Comparison of ENCODE assay signal across 1 mouse cellular context in genomic region chr9:65208293-65209179, GRCm38 (mm10).
TF ChIP-seq lines count a peak whose summit lies in the region.

No protein-coding gene starts in this region.

TF ChIP-seq in MEL, 35 proteins besides CTCF, POLR2A, EP300 and RAD21 (continued from another document):
- TF ChIP-seq MAFK (IDR thresholded peaks at IDR 0.05; ENCODE audit: borderline replicate concordance, low read depth, low read length) (0 out of 2 replicates have a peak, but pooled peaks have one; percentile 6), TCF12 (IDR thresholded peaks at IDR 0.05; ENCODE audit: low read depth, low read length) (peak; percentile 77), UBTF (IDR thresholded peaks at IDR 0.05; ENCODE audit: borderline replicate concordance, insufficient read depth, low read depth, low read length) (0 out of 2 replicates have a peak, but pooled peaks have one; percentile 61), E2F4 (IDR thresholded peaks at IDR 0.05; ENCODE audit: borderline replicate concordance, low read depth, low read length) (no peak), NRF1 (IDR thresholded peaks at IDR 0.05; ENCODE audit: insufficient read depth, low read depth, low read length, poor library complexity, severe bottlenecking) (no peak), CHD2 (IDR thresholded peaks at IDR 0.05; ENCODE audit: low read length) (no peak), GATA1 (IDR thresholded peaks at IDR 0.05; ENCODE audit: low read depth, low read length) (peak; percentile 75), ZC3H11A (IDR thresholded peaks at IDR 0.05; ENCODE audit: low read depth, low read length) (no peak), SIN3A (IDR thresholded peaks at IDR 0.05; ENCODE audit: low read length) (peak; percentile 71), RCOR1 (IDR thresholded peaks at IDR 0.05; ENCODE audit: low read depth, low read length) (0 out of 2 replicates have a peak, but pooled peaks have one; percentile 40), TBP (IDR thresholded peaks at IDR 0.05; ENCODE audit: low read depth, low read length) (peak; percentile 99), MXI1 (IDR thresholded peaks at IDR 0.05; ENCODE audit: low read depth, low read length) (peak; percentile 92), GABPA (IDR thresholded peaks at IDR 0.05; ENCODE audit: low read depth, low read length) (no peak), ZMIZ1 (IDR thresholded peaks at IDR 0.05; ENCODE audit: low read depth, low read length) (peak; percentile 99), KAT2A (conservative IDR thresholded peaks at IDR 0.05; ENCODE audit: low read depth, low read length) (0 out of 2 replicates have a peak, but pooled peaks have one; percentile 40), ETS1 (IDR thresholded peaks at IDR 0.05; ENCODE audit: low read depth, low read length) (peak; percentile 64), MAZ (IDR thresholded peaks at IDR 0.05; ENCODE audit: low read depth, low read length) (peak; percentile 89), JUND (IDR thresholded peaks at IDR 0.05; ENCODE audit: low read depth, low read length) (no peak), CHD1 (IDR thresholded peaks at IDR 0.05; ENCODE audit: low read depth, low read length) (peak; percentile 11), HCFC1 (IDR thresholded peaks at IDR 0.05; ENCODE audit: low read depth, low read length) (peak; percentile 69), NELFE (IDR thresholded peaks at IDR 0.05; ENCODE audit: low read depth, low read length) (peak; percentile 97), ZNF384 (IDR thresholded peaks at IDR 0.05; ENCODE audit: low read depth, low read length) (no peak), MAX (IDR thresholded peaks at IDR 0.05; ENCODE audit: low read length) (peak; percentile 94), BHLHE40 (IDR thresholded peaks at IDR 0.05; ENCODE audit: borderline replicate concordance, low read depth, low read length) (0 out of 2 replicates have a peak, but pooled peaks have one; percentile 24), SMC3 (IDR thresholded peaks at IDR 0.05; ENCODE audit: low read depth, low read length) (no peak), TAL1 (IDR thresholded peaks at IDR 0.05; ENCODE audit: low read length) (no peak), POLR2AphosphoS5 (IDR thresholded peaks at IDR 0.05; ENCODE audit: borderline replicate concordance, low read depth, low read length) (peak; percentile 55; the same call in 1 of the 2 replicates), MEF2A (IDR thresholded peaks at IDR 0.05; ENCODE audit: extremely low read depth, insufficient replicate concordance, low read depth, low read length, poor library complexity, severe bottlenecking) (no peak), USF1 (IDR thresholded peaks at IDR 0.05; ENCODE audit: low read depth, low read length) (no peak), ELF1 (IDR thresholded peaks at IDR 0.05; ENCODE audit: low read depth, low read length) (peak; percentile 51; the same call in 1 of the 2 replicates), ZKSCAN1 (IDR thresholded peaks at IDR 0.05; ENCODE audit: low read depth, low read length) (no peak)
TF ChIP-seq in MEL: peak in this region for 22.
